Mouse (Mus musculus) limb, embryonic 14.5 days (tissue): Measurements from ENCODE around the gene Cmtm7. TPM values are rescaled to one million over a fixed set of nuclear protein-coding genes. Genes with fewer than 3 reads are reported as not detected.

ENCODE experiments used
- ATAC-seq: fragments of 200-750 bp; cut with Nextera tagmentation; 2 replicates; pipeline ENCODE4 v1.8.0; 2017; ENCODE audit warnings: low read depth, moderate number of reproducible peaks, moderate TSS enrichment; ENCODE audit not compliant: low FRiP score
- DNase-seq: peaks from one replicate; pipeline ENCODE4 v3.0.0-alpha.2; 2015; ENCODE audit warnings: low spot score
- H3K27ac ChIP-seq: fragments of 300-500 bp; sonication (generic); replicated peaks from 2 replicates; pipeline ENCODE4 v1.5.1; 2014; ENCODE audit warnings: low read depth, mild to moderate bottlenecking, low read length, moderate library complexity, mixed read lengths
- H3K27me3 ChIP-seq: fragments of 300-500 bp; sonication (generic); 2 replicates; pipeline ENCODE4 v1.6.1; 2014; ENCODE audit warnings: low read length, mixed read lengths; ENCODE audit not compliant: control insufficient read depth, insufficient read depth
- H3K36me3 ChIP-seq: fragments of 300-500 bp; sonication (generic); 2 replicates; pipeline ENCODE4 v1.6.1; 2014; ENCODE audit warnings: mild to moderate bottlenecking, low read length, moderate library complexity, mixed read lengths; ENCODE audit not compliant: control insufficient read depth, insufficient read depth
- H3K4me1 ChIP-seq: fragments of 300-500 bp; sonication (generic); 2 replicates; pipeline ENCODE4 v1.6.1; 2014; ENCODE audit warnings: antibody characterized with exemption, low read length, mixed read lengths; ENCODE audit not compliant: control insufficient read depth, insufficient read depth
- H3K4me2 ChIP-seq: fragments of 300-500 bp; sonication (generic); replicated peaks from 2 replicates; pipeline ENCODE4 v1.6.1; 2014; ENCODE audit warnings: low read depth, mild to moderate bottlenecking, low read length, moderate library complexity; ENCODE audit not compliant: severe bottlenecking
- H3K4me3 ChIP-seq: fragments of 300-500 bp; sonication (generic); replicated peaks from 2 replicates; pipeline ENCODE4 v1.5.1; 2014; ENCODE audit warnings: low read length
- H3K9ac ChIP-seq: fragments of 300-500 bp; sonication (generic); 2 replicates; pipeline ENCODE4 v1.6.1; 2014; ENCODE audit warnings: mild to moderate bottlenecking, low read depth, low read length, moderate library complexity; ENCODE audit not compliant: severe bottlenecking
- H3K9me3 ChIP-seq: fragments of 300-500 bp; sonication (generic); 2 replicates; pipeline ENCODE4 v1.6.1; 2016; ENCODE audit warnings: low read length; ENCODE audit not compliant: control insufficient read depth
- POLR2A ChIP-seq: fragments of 200-500 bp; IDR thresholded peaks from 2 replicates; pipeline ENCODE4 v1.8.0; 2012; ENCODE audit warnings: inconsistent platforms, mild to moderate bottlenecking, moderate library complexity, borderline replicate concordance; ENCODE audit not compliant: insufficient read depth, insufficient read length; ENCODE audit errors: extremely low read depth
- WGBS: fragments of 180-500 bp; shearing (Covaris S2); extraction: QIAGEN DNeasy Blood & Tissue Kit; methylation state at CpG from one replicate; pipeline ENCODE4 v1.1.7; 2014; 5-methylcytosine and 5-hydroxymethylcytosine counted together
- polyA plus RNA-seq, 2 experiments: library from polyadenylated mRNA; depleted of rRNA in 1 of 2; stranded (reverse) in 1 of 2; unstranded in 1 of 2; fragments of >200 nt; fragmentation: Nextera tagmentation in 1 of 2; extraction: Ambion mirVana in 1 of 2; gene quantifications; 2 replicates each; pipeline versions ENCODE4 v1.2.1 to v1.2.3; 2012 to 2014

Cmtm7 gene
- polyA plus RNA-seq, 2 experiments, result 118 to 126 TPM

DNA sequence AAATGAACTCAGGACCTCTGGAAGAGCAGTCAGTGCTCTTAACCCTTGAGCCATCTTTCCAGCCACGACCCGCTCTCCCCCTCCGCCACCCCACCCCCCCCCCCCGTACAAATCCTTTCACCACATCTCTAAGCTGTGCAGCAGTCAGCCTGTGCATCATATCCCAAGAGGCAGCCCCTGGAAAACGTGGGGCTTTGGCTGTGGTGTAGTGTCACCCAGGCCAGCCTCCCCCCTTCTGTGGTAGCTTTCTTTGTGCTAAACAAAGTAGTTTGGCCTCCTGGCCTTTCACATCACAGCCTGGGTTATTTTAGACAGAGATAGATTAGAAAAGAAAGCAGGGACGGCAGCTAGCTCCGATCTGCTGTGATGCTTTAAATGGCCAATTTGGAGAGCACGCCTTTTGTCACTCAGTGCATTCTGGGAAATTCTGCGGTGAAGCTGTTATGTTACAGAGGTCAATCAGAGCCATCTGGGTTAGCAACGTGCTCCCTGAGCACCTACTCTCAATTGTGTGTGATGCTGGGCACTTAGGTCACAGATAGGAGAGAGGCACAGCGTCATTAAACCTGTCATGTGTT lies 14.9 kb upstream of the Cmtm7 start:
- Histone ChIP-seq H3K4me1 (no peaks in the 10 kb centered on the region; the same call in 1 of the 2 replicates), H3K27me3 (no peaks in the 10 kb centered on the region), H3K4me3 (no peak overlapping the region), H3K9ac (no peak overlapping the region), H3K9me3 (no peaks in the 10 kb centered on the region), H3K36me3 (no peaks in the 10 kb centered on the region), H3K4me2 (no peak overlapping the region), H3K27ac (no peak overlapping the region)
- no peak for TF ChIP-seq POLR2A
- 43% methylated on average over 11 of the region's 11 CpGs for WGBS
- DNase-seq, result no peak
- ATAC-seq, result no peak

DNA sequence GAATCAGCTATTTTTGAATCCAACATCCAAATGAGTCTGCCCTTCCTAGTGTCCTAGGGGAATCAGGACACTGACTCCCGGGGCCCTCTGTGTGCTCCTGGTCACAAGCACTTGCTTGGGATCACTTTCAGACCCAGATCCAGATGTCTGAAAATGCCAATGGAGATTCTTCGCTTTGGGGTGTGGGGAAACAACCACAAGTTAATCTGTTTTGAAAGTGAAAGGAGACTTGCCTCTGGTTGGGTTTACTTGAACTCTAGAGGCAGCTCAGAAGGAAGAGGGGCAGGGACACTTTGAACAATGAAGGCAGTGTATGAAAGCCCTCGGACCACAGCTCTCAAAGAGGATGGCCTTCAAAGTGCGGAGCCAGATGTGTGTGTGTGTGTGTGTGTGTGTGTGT lies 12.8 kb upstream of the Cmtm7 start:
- H3K27ac ChIP-seq, result no peak overlapping the region
- no peaks in the 10 kb centered on the region for H3K36me3 ChIP-seq
- no peaks in the 10 kb centered on the region; the same call in 1 of the 2 replicates for H3K4me1 ChIP-seq
- H3K9me3 ChIP-seq, result no peaks in the 10 kb centered on the region
- H3K4me2 ChIP-seq, result no peak overlapping the region
- DNase-seq (no peak), ATAC-seq (no peak)
- H3K9ac ChIP-seq, result no peak overlapping the region
- TF ChIP-seq POLR2A, result no peak
- H3K4me3 ChIP-seq, result no peak overlapping the region
- 73% methylated on average over 4 of the region's 4 CpGs for WGBS
- no peaks in the 10 kb centered on the region for H3K27me3 ChIP-seq

DNA sequence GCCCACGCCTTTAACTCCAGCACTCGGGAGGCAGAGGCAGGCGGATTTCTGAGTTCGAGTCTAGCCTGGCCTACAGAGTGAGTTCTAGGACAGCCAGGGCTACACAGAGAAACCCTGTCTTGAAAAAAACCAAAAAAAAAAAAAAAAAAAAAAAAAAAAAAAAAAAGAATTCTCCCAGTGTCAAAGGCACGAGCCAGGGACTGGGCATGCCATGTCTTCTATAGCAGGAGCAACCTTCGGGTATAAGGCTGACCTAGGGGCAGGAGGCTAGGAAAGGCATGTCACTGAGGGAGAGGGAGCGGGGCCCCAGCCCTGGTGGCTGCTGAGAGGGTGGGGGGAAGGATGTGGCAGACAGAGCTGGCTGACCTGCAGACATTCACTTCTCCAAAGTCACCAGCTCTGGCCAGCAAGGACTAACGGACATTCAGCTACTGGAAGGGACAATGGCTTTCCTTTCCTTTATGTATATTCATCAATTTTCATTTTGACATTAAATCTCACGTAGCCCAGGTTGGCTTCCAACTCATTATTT lies 12.2 kb upstream of the Cmtm7 start:
- Histone ChIP-seq H3K36me3 (no peaks in the 10 kb centered on the region), H3K27ac (no peak overlapping the region), H3K9me3 (no peaks in the 10 kb centered on the region), H3K27me3 (no peaks in the 10 kb centered on the region), H3K4me2 (no peak overlapping the region), H3K9ac (no peak overlapping the region), H3K4me3 (no peak overlapping the region), H3K4me1 (no peaks in the 10 kb centered on the region; the same call in 1 of the 2 replicates)
- no peak for DNase-seq
- ATAC-seq, result no peak
- 85% methylated on average over 9 of the region's 9 CpGs for WGBS
- no peak for TF ChIP-seq POLR2A

DNA sequence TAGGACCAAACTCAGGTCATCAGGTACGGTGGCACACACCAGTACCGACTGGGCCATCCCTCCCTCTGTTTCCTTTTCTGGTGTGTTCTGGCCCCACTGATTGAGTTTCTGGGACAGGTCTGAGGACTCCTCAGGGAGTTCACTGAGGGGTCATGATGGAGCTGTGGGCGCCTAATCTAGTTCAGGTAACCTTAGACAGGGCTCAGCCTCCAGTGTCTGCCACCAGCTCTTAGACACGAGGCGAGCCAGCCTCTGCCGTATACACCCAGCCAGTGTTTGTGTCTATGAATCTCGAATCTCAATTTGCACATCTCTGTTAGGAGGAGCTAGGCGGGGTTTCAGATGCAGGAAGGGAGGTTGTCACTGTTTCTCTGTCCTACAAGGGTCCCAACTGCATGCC lies 8.3 kb upstream of the Cmtm7 start:
- DNase-seq (no peak), ATAC-seq (no peak)
- Histone ChIP-seq H3K4me2 (no peak overlapping the region), H3K27me3 (no peaks in the 10 kb centered on the region), H3K9me3 (no peaks in the 10 kb centered on the region), H3K27ac (no peak overlapping the region), H3K4me1 (no peaks in the 10 kb centered on the region), H3K4me3 (no peak overlapping the region), H3K36me3 (no peaks in the 10 kb centered on the region), H3K9ac (no peak overlapping the region)
- WGBS, result 73% methylated on average over 8 of the region's 8 CpGs
- no peak for TF ChIP-seq POLR2A

DNA sequence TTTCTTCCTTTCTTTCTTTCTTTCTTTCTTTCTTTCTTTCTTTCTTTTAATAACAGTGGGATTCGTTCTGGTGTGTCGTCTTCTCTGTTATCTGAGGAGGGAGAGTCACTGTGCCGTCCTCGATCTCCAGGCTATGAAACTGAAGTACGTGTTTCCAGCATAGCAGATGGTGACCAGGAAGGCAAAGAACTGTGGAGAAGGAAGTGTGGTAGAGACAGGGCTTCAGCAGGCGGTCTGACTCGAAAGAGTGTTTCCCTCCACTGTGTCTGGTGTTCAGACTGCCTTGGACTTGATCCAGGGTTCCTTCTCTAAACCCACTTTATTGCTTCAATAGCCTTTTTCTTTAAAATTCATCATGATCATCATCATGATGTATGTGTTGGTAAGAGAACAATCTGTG lies 7.9 kb upstream of the Cmtm7 start:
- no peak for ATAC-seq
- 54% methylated on average over 7 of the region's 7 CpGs for whole genome bisulfite sequencing

More for the DNA sequence above, 7.9 kb upstream of the Cmtm7 start:
- Histone ChIP-seq H3K9ac (no peak overlapping the region), H3K27ac (no peak overlapping the region), H3K9me3 (no peaks in the 10 kb centered on the region), H3K4me1 (no peaks in the 10 kb centered on the region), H3K27me3 (no peaks in the 10 kb centered on the region), H3K4me3 (no peak overlapping the region), H3K36me3 (no peaks in the 10 kb centered on the region), H3K4me2 (no peak overlapping the region)
- no peak for DNase-seq
- no peak for TF ChIP-seq POLR2A
